Mouse (Mus musculus) myocyte (in vitro differentiated cells): ENCODE data around the gene Aox2. TPM values are rescaled to one million over a fixed set of nuclear protein-coding genes. Genes with fewer than 3 reads are reported as not detected.

Source experiments
- H3K27me3 ChIP-seq: one replicate; pipeline ENCODE4 v1.6.1; 2011; ENCODE audit not compliant: control insufficient read depth, insufficient read depth, insufficient read length
- H3K36me3 ChIP-seq: one replicate; pipeline ENCODE4 v1.6.1; 2011; ENCODE audit not compliant: control insufficient read depth, insufficient read depth
- H3K4me2 ChIP-seq: one replicate; pipeline ENCODE4 v1.6.1; 2011; ENCODE audit warnings: low read depth, control low read depth
- H3K4me3 ChIP-seq: one replicate; pipeline ENCODE4 v1.5.1; 2011; ENCODE audit warnings: mild to moderate bottlenecking, control low read depth, moderate library complexity
- H3K79me2 ChIP-seq: one replicate; pipeline ENCODE4 v1.6.1; 2011; ENCODE audit not compliant: control insufficient read depth, insufficient read depth
- H3ac ChIP-seq: one replicate; pipeline ENCODE4 v1.6.1; 2011; ENCODE audit not compliant: control insufficient read depth, insufficient read length
- CEBPB ChIP-seq: IDR thresholded peaks from 2 replicates; pipeline ENCODE4 v1.6.1; 2011; ENCODE audit warnings: mild to moderate bottlenecking, moderate library complexity; ENCODE audit not compliant: poor library complexity, insufficient read depth, severe bottlenecking
- E2F4 ChIP-seq: IDR thresholded peaks from one replicate; pipeline ENCODE4 v1.6.1; 2011; ENCODE audit warnings: mild to moderate bottlenecking, control low read depth, moderate library complexity; ENCODE audit not compliant: insufficient read depth
- MAX ChIP-seq: IDR thresholded peaks from one replicate; pipeline ENCODE4 v1.6.1; 2011; ENCODE audit warnings: low read depth, mild to moderate bottlenecking, control low read depth
- MYOD1 ChIP-seq, 3 experiments: IDR thresholded peaks; one replicate each; pipeline ENCODE4 v1.6.1; 2011; ENCODE audit warnings: control low read depth in 2 of 3, low read depth in 2 of 3, mild to moderate bottlenecking in 2 of 3, moderate library complexity in 1 of 3; ENCODE audit not compliant: insufficient read length in 2 of 3, control insufficient read depth in 1 of 3
- MYOG ChIP-seq, 3 experiments: IDR thresholded peaks; one replicate each; pipeline ENCODE4 v1.6.1; 2011; ENCODE audit warnings: control low read depth in 2 of 3, low read depth in 2 of 3, mild to moderate bottlenecking in 2 of 3; ENCODE audit not compliant: insufficient read length in 2 of 3, control insufficient read depth in 1 of 3, insufficient read depth in 1 of 3
- POLR2A ChIP-seq: IDR thresholded peaks from one replicate; pipeline ENCODE4 v1.6.1; 2011; ENCODE audit warnings: low read depth, mild to moderate bottlenecking, control low read depth, moderate library complexity; ENCODE audit not compliant: insufficient read length
- POLR2AphosphoS2 ChIP-seq: IDR thresholded peaks from one replicate; pipeline ENCODE4 v1.6.1; 2011; ENCODE audit warnings: low read depth, control low read depth; ENCODE audit not compliant: insufficient read length
- REST ChIP-seq: IDR thresholded peaks from one replicate; pipeline ENCODE4 v1.6.1; 2011; ENCODE audit warnings: mild to moderate bottlenecking, control low read depth, moderate library complexity; ENCODE audit not compliant: insufficient read depth, insufficient read length
- SRF ChIP-seq: IDR thresholded peaks from one replicate; pipeline ENCODE4 v1.6.1; 2011; ENCODE audit warnings: low read depth; ENCODE audit not compliant: control insufficient read depth, insufficient read length
- TCF12 ChIP-seq: IDR thresholded peaks from one replicate; pipeline ENCODE4 v1.6.1; 2011; ENCODE audit warnings: mild to moderate bottlenecking, control low read depth; ENCODE audit not compliant: poor library complexity, insufficient read depth, severe bottlenecking
- TCF3 ChIP-seq: IDR thresholded peaks from one replicate; pipeline ENCODE4 v1.6.1; 2011; ENCODE audit warnings: low read depth, control low read depth; ENCODE audit not compliant: insufficient read length
- USF1 ChIP-seq: IDR thresholded peaks from one replicate; pipeline ENCODE4 v1.6.1; 2011; ENCODE audit warnings: low read depth, mild to moderate bottlenecking, control low read depth, moderate library complexity
- polyA plus RNA-seq: library from polyadenylated mRNA; unstranded; fragments of >200 nt; fragmentation: generic; extraction: Trizol; gene quantifications from one replicate; pipeline ENCODE4 v1.2.1, GENCODE M21; 2012; ENCODE audit warnings: missing spikeins

The Aox2 gene
- polyA plus RNA-seq, 1 experiment, result not detected

DNA sequence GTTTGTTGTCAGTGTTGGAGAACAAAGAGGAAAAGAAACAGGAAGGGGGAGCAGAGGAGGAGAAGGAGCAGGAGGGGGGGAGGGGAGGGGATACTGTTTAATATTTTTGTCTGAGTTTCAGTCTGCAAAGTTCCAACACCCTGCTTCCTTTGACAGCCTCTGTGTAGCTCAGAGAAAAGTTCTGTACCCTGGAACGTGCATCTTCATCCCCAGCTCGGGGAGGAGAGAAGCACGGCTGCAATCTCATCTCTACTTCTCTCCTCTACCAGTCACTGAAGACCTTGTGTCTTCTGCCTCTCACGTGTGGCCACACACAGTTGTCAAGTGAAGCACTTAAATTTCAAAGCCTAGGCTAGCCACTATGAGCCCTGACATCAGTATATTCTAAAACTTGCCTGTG lies 55.1 kb downstream of the Aox2 start:
- no peak overlapping the region for H3K4me2 ChIP-seq
- H3K27me3 ChIP-seq, result no peaks in the 10 kb centered on the region
- no peaks in the 10 kb centered on the region for H3K36me3 ChIP-seq
- no peaks in the 10 kb centered on the region for H3K79me2 ChIP-seq
- H3K4me3 ChIP-seq, result no peak overlapping the region
- no peak overlapping the region for H3ac ChIP-seq
- TF ChIP-seq TCF12 (no peak), MYOD1 (IDR thresholded peaks at IDR 0.05; ENCODE audit: control insufficient read depth in 1 of 3, insufficient read length in 2 of 3, low read depth in 2 of 3) (no peak), MAX (no peak), TCF3 (no peak), E2F4 (no peak), SRF (no peak), POLR2A (no peak), REST (no peak), USF1 (no peak), CEBPB (no peak), MYOG (IDR thresholded peaks at IDR 0.05; ENCODE audit: control insufficient read depth in 1 of 3, insufficient read depth in 1 of 3, insufficient read length in 2 of 3, low read depth in 2 of 3) (no peak), POLR2AphosphoS2 (no peak)

DNA sequence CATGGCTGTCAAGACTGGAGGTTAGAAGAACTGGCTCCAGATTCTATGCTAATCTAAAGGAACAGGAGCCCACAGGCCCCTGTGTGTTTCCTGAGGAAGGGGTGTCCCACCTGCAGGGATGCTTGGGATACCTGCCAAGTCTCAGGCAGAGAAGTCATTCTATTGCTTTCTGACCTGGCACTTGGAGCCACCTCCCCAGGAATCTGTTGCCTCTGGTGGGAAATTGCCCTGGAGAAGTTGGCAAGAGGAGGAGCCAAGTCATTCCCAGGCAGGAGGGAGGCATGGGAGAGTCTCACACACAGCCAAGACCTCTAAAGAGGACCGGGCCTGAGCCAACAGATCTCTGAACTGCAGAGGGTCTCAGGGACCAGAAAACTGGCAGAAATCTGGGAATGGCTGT lies 61.8 kb downstream of the Aox2 start:
- TF ChIP-seq MYOD1 (IDR thresholded peaks at IDR 0.05; ENCODE audit: control insufficient read depth in 1 of 3, insufficient read length in 2 of 3, low read depth in 2 of 3), result no peak
- no peak for TF ChIP-seq TCF12
- TF ChIP-seq TCF3, result no peak
- no peak for TF ChIP-seq MYOG (IDR thresholded peaks at IDR 0.05; ENCODE audit: control insufficient read depth in 1 of 3, insufficient read depth in 1 of 3, insufficient read length in 2 of 3, low read depth in 2 of 3)
- TF ChIP-seq MAX, result no peak
- TF ChIP-seq POLR2AphosphoS2, result no peak
- no peak for TF ChIP-seq USF1
- TF ChIP-seq E2F4, result no peak
- TF ChIP-seq REST, result no peak
- TF ChIP-seq POLR2A, result no peak
- no peak for TF ChIP-seq CEBPB
- TF ChIP-seq SRF, result no peak
- Histone ChIP-seq H3K36me3 (no peaks in the 10 kb centered on the region), H3ac (no peak overlapping the region), H3K4me3 (no peak overlapping the region), H3K4me2 (no peak overlapping the region), H3K27me3 (no peaks in the 10 kb centered on the region), H3K79me2 (no peaks in the 10 kb centered on the region)

DNA sequence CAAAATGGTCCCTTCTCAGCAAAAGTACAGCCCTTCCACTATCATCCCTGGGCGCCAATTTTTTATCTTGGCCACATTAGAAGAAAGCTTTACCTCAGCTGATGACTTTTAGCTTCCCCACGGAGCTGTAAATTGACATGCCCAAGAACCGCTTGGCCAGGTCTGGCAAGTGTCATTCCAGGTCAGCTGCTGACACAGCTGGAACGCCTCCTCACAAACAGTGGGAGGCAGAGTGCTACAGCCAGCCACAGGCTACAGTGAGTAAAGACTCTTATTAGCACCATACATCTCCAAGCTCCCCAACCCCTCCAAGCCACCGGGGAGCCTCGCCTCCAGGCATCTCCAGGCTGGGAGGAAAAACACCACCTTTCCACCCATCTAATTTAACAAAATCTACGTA lies 63.5 kb downstream of the Aox2 start:
- no peak overlapping the region for H3K4me3 ChIP-seq
- H3K79me2 ChIP-seq, result no peaks in the 10 kb centered on the region
- TF ChIP-seq POLR2A (no peak), MYOD1 (IDR thresholded peaks at IDR 0.05; ENCODE audit: control insufficient read depth in 1 of 3, insufficient read length in 2 of 3, low read depth in 2 of 3) (peak in 1 of 3 experiments; percentile 20)
- no peaks in the 10 kb centered on the region for H3K36me3 ChIP-seq
- no peak overlapping the region for H3K4me2 ChIP-seq
- no peak overlapping the region for H3ac ChIP-seq
- no peaks in the 10 kb centered on the region for H3K27me3 ChIP-seq

DNA sequence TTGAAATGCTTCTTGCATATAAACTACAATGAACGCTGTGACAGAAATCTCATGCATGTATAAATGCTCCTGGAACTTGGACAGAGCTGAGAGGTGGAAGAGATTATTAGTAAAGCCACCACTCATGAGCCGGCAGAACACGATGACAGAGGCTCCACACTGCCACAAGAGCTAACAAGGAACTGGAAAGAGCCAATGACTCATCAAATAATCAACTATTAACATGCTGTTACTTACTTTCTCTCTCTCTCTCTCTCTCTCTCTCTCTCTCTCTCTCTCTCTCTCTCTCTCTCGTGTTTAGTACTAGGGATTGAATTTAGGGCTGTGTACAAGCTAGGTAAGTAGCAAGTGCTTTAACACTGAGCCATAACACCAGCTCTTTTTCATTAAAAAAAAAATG lies 65.7 kb downstream of the Aox2 start:
- H3K27me3 ChIP-seq, result no peaks in the 10 kb centered on the region
- no peak overlapping the region for H3ac ChIP-seq
- H3K36me3 ChIP-seq, result no peaks in the 10 kb centered on the region
- TF ChIP-seq MYOD1 (IDR thresholded peaks at IDR 0.05; ENCODE audit: control insufficient read depth in 1 of 3, insufficient read length in 2 of 3, low read depth in 2 of 3) (no peak), POLR2A (no peak), MAX (no peak), MYOG (IDR thresholded peaks at IDR 0.05; ENCODE audit: control insufficient read depth in 1 of 3, insufficient read depth in 1 of 3, insufficient read length in 2 of 3, low read depth in 2 of 3) (no peak), SRF (no peak), POLR2AphosphoS2 (no peak), REST (no peak), TCF12 (no peak), CEBPB (no peak), USF1 (no peak), E2F4 (no peak), TCF3 (no peak)
- no peak overlapping the region for H3K4me2 ChIP-seq
- H3K79me2 ChIP-seq, result no peaks in the 10 kb centered on the region
- no peak overlapping the region for H3K4me3 ChIP-seq

DNA sequence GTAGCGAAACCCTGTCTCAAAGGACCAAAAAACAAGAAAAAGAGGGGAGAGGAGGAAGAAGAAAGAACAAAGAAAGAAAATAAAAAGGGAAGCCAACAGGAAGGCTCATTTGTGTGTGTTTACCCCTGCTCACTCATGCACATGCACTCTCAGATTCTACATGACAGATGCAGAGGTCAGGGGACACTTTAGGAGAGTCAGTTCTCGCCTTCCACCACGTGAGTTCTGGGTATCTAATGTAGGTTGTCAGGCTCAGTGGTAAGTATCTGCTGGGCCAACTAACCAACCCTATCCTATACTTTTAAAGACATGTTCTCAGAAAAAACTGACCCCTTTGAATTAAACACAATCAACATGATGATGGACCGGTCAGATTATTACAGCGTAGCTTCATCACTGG lies 66.4 kb downstream of the Aox2 start:
- Histone ChIP-seq H3K79me2 (no peaks in the 10 kb centered on the region), H3K36me3 (no peaks in the 10 kb centered on the region), H3ac (no peak overlapping the region), H3K4me3 (no peak overlapping the region), H3K27me3 (no peaks in the 10 kb centered on the region), H3K4me2 (no peak overlapping the region)
- TF ChIP-seq USF1 (no peak), TCF3 (no peak), REST (no peak), POLR2A (no peak), POLR2AphosphoS2 (no peak), SRF (no peak), E2F4 (no peak), MAX (no peak), MYOG (IDR thresholded peaks at IDR 0.05; ENCODE audit: control insufficient read depth in 1 of 3, insufficient read depth in 1 of 3, insufficient read length in 2 of 3, low read depth in 2 of 3) (no peak), CEBPB (no peak), TCF12 (no peak), MYOD1 (IDR thresholded peaks at IDR 0.05; ENCODE audit: control insufficient read depth in 1 of 3, insufficient read length in 2 of 3, low read depth in 2 of 3) (no peak)
